Mouse (Mus musculus): ENCODE data around the gene Arhgap15. TPM values are rescaled to one million over a fixed set of nuclear protein-coding genes. Genes with fewer than 3 reads are reported as not detected.
A peak's percentile ranks its signal among the peaks of the same experiment; 100 is the strongest.

Gene Arhgap15
- total and polyA plus RNA-seq, 3 experiments, result 1.5 to 2.8 TPM; not detected in 1

DNA sequence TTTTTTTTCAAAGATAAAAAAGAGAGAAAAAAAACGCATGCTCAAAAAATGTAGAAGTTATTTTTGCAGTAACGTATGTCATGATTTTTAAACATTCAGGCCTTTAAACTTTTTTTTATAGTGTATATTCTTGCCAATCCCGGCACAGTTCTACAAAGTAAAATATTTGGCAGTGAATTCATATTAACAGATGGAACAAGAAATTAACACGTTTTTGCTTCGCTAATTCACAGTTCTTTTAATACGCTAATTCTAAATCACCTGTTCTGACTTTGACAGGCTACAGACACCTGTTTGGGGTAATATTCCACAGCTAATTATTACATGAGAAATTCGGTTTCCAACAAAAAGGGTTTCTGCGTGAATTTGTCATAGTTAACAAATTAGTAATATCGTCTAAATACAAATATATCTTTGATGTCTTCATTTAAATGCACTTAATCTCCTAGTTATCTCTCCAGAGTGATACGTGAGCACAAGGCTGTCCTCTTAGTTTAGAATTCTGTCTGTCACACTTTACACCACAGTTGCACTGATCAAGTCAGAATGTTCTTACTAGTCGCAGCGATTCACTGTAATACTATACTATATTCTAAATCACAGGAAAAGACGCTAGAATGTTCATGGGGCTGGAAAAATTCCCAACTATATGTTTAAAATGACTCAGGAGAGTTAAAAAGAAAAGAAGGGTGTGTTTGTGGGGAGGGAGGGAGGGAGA, 201.3 kb downstream of the Arhgap15 start:
- H3K4me1 ChIP-seq (ENCODE audit: control insufficient read depth in 1 of 2, insufficient read depth in 2 of 2, low read length in 2 of 2), result peaks cover 4 to 13% of the 10 kb centered on the region in 2 experiments
- no peaks in the 10 kb centered on the region for H3K79me2 ChIP-seq (ENCODE audit: control insufficient read depth, insufficient read depth, low read length, poor library complexity)
- TF ChIP-seq GABPA (IDR thresholded peaks at IDR 0.05; ENCODE audit: low read depth, low read length) (no peak), E2F4 (IDR thresholded peaks at IDR 0.05; ENCODE audit: borderline replicate concordance, low read depth, low read length) (no peak), ZKSCAN1 (IDR thresholded peaks at IDR 0.05; ENCODE audit: low read depth, low read length) (no peak), POLR2AphosphoS2 (IDR thresholded peaks at IDR 0.05; ENCODE audit: low read length) (no peak), MAX (IDR thresholded peaks at IDR 0.05; ENCODE audit: low read length) (no peak), TCF12 (IDR thresholded peaks at IDR 0.05; ENCODE audit: low read depth, low read length) (no peak), SMC3 (IDR thresholded peaks at IDR 0.05; ENCODE audit: low read depth, low read length) (no peak), UBTF (IDR thresholded peaks at IDR 0.05; ENCODE audit: borderline replicate concordance, insufficient read depth, low read depth, low read length) (no peak), TAL1 (IDR thresholded peaks at IDR 0.05; ENCODE audit: low read length) (no peak), POLR2A (IDR thresholded peaks at IDR 0.05; ENCODE audit: control insufficient read depth in 1 of 2, insufficient read depth in 1 of 2, low read depth in 1 of 2, low read length in 2 of 2, poor library complexity in 1 of 2) (no peak)
- peaks cover 0 to 18% of the 10 kb centered on the region in 2 experiments; a peak in 2 of 4 replicates for H3K36me3 ChIP-seq (ENCODE audit: control insufficient read depth in 1 of 2, insufficient read depth in 2 of 2, low read length in 2 of 2)
- H3K27me3 ChIP-seq (ENCODE audit: control insufficient read depth in 1 of 2, insufficient read depth in 2 of 2, low read length in 2 of 2), result no peaks in the 10 kb centered on the region
- no peaks in the 10 kb centered on the region for H3K9me3 ChIP-seq (replicated peaks; ENCODE audit: insufficient read depth, low read length)
- H3K4me3 ChIP-seq (ENCODE audit: control insufficient read depth in 1 of 2, insufficient read depth in 1 of 2, low read depth in 2 of 2, low read length in 2 of 2), result no peak overlapping the region
- no peak overlapping the region for H3K9ac ChIP-seq (ENCODE audit: control insufficient read depth, low read depth, low read length, poor library complexity, severe bottlenecking)
- no peak for DNase-seq (ENCODE audit: low read depth, low spot score)
- no peak overlapping the region for H3K27ac ChIP-seq (ENCODE audit: control insufficient read depth, low read depth, low read length)

DNA sequence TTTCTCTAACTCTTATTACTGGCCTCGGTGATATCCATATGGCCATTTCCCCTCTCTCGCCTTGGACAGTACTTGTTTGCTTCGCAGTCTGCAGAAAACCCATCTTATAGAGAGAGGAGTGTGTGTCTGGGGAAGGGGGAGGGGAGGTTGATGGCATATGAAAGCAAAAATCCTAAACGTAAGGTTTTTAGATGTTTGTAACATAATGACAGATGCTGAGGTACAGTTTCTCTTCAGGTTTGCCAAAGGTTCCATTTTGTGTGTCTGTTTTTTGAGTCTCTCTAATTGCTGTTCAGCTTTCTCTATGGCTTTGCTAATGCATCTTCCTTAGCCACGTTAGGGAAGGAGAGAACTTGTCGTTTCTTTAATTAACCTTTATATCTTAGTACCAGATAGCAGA, 202.1 kb downstream of the Arhgap15 start:
- H3K9ac ChIP-seq (ENCODE audit: control insufficient read depth, low read depth, low read length, poor library complexity, severe bottlenecking), result no peak overlapping the region
- H3K9me3 ChIP-seq (replicated peaks; ENCODE audit: insufficient read depth, low read length), result no peaks in the 10 kb centered on the region
- H3K79me2 ChIP-seq (ENCODE audit: control insufficient read depth, insufficient read depth, low read length, poor library complexity), result no peaks in the 10 kb centered on the region
- no peak overlapping the region for H3K27ac ChIP-seq (ENCODE audit: control insufficient read depth, low read depth, low read length)
- no peak overlapping the region for H3K4me3 ChIP-seq (ENCODE audit: control insufficient read depth in 1 of 2, insufficient read depth in 1 of 2, low read depth in 2 of 2, low read length in 2 of 2)
- TF ChIP-seq POLR2AphosphoS5 (IDR thresholded peaks at IDR 0.05; ENCODE audit: borderline replicate concordance, low read depth, low read length) (no peak), MAX (IDR thresholded peaks at IDR 0.05; ENCODE audit: low read length) (no peak), GABPA (IDR thresholded peaks at IDR 0.05; ENCODE audit: low read depth, low read length) (no peak)
- peaks cover 0 to 9% of the 10 kb centered on the region in 2 experiments; a peak in 2 of 4 replicates for H3K36me3 ChIP-seq (ENCODE audit: control insufficient read depth in 1 of 2, insufficient read depth in 2 of 2, low read length in 2 of 2)
- peaks cover 0 to 7% of the 10 kb centered on the region in 2 experiments; a peak in 2 of 4 replicates for H3K4me1 ChIP-seq (ENCODE audit: control insufficient read depth in 1 of 2, insufficient read depth in 2 of 2, low read length in 2 of 2)
- H3K27me3 ChIP-seq (ENCODE audit: control insufficient read depth in 1 of 2, insufficient read depth in 2 of 2, low read length in 2 of 2), result no peaks in the 10 kb centered on the region
- DNase-seq (ENCODE audit: low read depth, low spot score), result no peak

- peak; percentile 66 for DNase-seq (ENCODE audit: low read depth, low spot score)
- H3K4me1 ChIP-seq (ENCODE audit: control insufficient read depth in 1 of 2, insufficient read depth in 2 of 2, low read length in 2 of 2), result no peaks in the 10 kb centered on the region
- no peaks in the 10 kb centered on the region for H3K36me3 ChIP-seq (ENCODE audit: control insufficient read depth in 1 of 2, insufficient read depth in 2 of 2, low read length in 2 of 2)
- H3K9ac ChIP-seq (ENCODE audit: control insufficient read depth, low read depth, low read length, poor library complexity, severe bottlenecking), result no peak overlapping the region
- H3K4me3 ChIP-seq (ENCODE audit: control insufficient read depth in 1 of 2, insufficient read depth in 1 of 2, low read depth in 2 of 2, low read length in 2 of 2), result no peak overlapping the region
- H3K27ac ChIP-seq (ENCODE audit: control insufficient read depth, low read depth, low read length), result no peak overlapping the region
- no peaks in the 10 kb centered on the region for H3K79me2 ChIP-seq (ENCODE audit: control insufficient read depth, insufficient read depth, low read length, poor library complexity)
- H3K9me3 ChIP-seq (replicated peaks; ENCODE audit: insufficient read depth, low read length), result no peaks in the 10 kb centered on the region
- TF ChIP-seq ZMIZ1 (IDR thresholded peaks at IDR 0.05; ENCODE audit: low read depth, low read length) (no peak), NELFE (IDR thresholded peaks at IDR 0.05; ENCODE audit: low read depth, low read length) (no peak), GATA1 (IDR thresholded peaks at IDR 0.05; ENCODE audit: low read depth, low read length) (peak; percentile 57)
- no peaks in the 10 kb centered on the region for H3K27me3 ChIP-seq (ENCODE audit: control insufficient read depth in 1 of 2, insufficient read depth in 2 of 2, low read length in 2 of 2)
Observed at GRCm38 (mm10) chr2:43959189-43959588, 210.6 kb downstream of the Arhgap15 start.
